Mouse (Mus musculus) heart, adult 2 months (tissue): ENCODE measurements around the gene Serpina3j.
"Not testable (repeated sequence)": the region's sequence is repeated elsewhere in the genome, so short reads cannot be mapped to it uniquely, and the experiment has no call there.

Experiments
- CTCF ChIP-seq: fragments of 200-600 bp; IDR thresholded peaks from 2 replicates; pipeline ENCODE4 v1.8.1; 2022; ENCODE audit warnings: antibody characterized with exemption, mild to moderate bottlenecking, moderate library complexity
- EP300 ChIP-seq: fragments of 200-500 bp; IDR thresholded peaks from 2 replicates; pipeline ENCODE4 v1.6.1; 2011; ENCODE audit warnings: low read depth, low read length, control low read depth; ENCODE audit not compliant: insufficient read depth
- POLR2A ChIP-seq: fragments of 200-500 bp; IDR thresholded peaks from 2 replicates; pipeline ENCODE4 v1.6.1; 2011; ENCODE audit warnings: mild to moderate bottlenecking, low read depth, low read length, control low read depth; ENCODE audit not compliant: insufficient read depth

DNA sequence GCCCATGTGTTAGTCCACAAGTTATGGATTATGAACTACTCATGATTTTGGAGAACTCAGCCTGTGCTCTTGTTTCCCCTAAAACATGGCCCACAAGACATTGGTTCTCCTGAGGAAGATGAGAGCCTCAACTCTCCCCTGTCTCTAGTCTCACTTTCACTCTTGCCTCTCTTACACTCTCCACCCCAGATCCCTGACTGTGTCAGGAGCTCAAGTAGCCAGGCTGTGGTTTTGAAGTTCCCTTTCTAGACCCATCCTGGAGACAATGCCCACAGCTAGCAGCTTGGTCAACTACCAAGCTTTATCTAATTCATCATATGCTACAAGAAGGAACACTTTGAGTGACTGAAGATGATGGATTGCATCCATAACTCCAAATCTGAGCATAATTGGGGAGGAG lies 28.1 kb downstream of the Serpina3j start:
- not testable (repeated sequence) for TF ChIP-seq CTCF, POLR2A, EP300
